Mouse (Mus musculus) right cerebral cortex, postnatal 4 days (tissue): ENCODE measurements around the gene Msi1.
A peak's percentile ranks its signal among the peaks of the same experiment; 100 is the strongest.
"Not testable (repeated sequence)": the region's sequence is repeated elsewhere in the genome, so short reads cannot be mapped to it uniquely, and the experiment has no call there.

Experiments used
- DNase-seq: peaks from one replicate; pipeline ENCODE4 v3.0.0-alpha.2; 2022

Msi1 gene

DNA sequence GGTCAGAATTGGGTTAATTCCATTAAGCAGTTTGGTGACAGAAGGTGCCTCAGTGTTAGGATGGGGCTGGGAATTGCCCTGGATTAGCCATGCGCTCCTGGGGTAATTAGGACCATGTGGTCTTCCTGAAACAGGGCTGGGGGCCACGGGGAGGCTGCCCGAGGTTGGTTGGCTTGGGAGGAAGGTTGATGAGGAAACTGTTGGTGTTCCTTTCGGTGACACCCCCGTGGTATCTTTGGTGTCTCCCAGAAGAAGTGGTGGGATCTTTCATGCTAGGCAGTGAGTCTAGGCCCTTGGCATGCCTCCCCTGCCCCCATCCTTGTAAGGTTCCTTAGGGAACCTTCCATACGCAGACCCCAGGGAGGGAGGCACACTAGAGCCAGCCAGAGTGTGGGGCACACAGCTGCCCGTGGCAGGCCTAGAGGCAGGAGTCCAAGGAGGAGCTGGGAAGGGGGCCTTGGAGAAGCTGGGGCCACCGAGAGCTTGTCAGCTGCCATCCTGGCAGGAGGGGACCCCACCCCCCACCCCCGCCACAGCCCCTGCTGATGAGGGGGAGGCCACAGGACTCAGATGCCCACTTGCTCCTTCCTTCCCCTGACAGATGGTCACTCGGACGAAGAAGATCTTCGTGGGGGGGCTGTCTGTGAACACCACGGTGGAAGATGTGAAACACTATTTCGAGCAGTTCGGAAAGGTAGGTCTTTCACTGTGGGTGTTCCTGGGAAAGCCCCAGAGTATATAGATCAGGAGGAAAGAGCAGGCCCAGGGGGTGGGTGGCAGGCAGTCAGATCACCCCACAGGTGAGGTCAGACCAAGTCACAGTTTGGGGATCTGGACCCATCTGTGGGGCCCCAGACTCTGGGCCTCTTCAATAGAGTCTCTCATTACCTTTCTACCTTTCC, 5.7 kb downstream of the Msi1 start:
- no peak for DNase-seq

DNA sequence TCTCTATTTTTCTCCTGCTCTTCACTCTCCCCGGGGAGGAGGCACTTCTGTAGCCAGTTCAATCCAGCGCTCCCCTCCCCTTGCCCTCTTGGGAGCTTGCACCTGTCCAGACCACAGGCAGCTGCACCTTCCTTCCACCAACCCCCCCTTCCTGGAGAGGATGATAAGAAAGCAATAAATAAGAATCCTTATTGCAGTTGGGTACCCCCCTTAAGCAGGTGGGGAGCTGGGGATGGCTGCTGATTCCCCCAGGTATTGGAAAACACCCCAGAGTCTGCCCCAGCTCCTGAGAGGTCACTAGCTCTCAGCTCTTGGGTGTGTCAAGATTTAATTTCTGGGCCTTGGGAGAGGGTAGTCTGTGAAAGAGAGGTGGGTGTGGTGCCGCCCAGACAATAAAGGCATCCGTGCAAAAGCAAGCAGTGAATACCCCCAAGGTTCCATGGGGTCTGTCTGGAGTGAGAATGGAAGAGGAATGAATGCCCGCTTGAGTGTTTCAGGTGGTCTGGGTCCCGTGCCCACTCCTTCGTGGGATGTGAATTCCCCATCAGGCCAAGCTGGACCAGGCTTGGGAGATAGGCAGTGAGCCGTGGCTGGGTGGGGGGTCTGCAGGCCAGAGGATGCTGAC, 6.5 kb downstream of the Msi1 start:
- DNase-seq = no peak

DNA sequence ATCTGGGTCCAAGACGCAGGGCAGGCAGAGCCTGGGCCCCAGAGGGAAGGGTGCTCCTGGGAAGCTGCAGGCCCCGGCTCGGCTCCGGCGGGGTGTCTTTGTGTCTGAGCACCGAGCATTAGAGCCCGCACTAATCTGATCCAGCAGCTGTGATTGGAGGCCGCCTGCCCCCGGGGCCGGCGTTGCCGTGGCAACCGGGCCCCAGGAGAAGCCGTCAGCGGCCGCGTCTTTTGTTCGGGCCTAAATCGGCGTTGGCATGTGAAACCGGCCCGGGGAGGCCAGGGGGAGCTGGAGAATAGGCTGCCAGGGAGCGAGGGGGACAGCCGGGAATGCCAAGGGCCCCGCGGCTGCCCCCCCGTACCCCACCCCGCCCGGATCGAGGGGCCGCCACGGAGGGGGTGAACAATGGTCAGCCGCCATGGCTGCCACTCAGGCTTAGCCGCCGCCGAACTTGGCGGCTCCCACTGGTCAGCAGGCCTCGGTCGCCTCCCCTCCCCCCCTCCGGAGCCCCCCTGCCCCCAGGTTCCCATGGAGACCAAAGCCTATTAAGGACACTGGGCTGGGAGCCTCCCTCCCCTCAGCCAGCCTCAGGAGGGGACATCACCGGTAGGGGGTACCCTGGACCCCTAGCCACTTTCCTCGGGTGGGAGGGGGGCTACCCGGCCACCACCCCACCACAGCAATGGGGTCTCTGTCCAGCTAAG, 7.2 kb downstream of the Msi1 start:
- peak; percentile 79 for DNase-seq

DNA sequence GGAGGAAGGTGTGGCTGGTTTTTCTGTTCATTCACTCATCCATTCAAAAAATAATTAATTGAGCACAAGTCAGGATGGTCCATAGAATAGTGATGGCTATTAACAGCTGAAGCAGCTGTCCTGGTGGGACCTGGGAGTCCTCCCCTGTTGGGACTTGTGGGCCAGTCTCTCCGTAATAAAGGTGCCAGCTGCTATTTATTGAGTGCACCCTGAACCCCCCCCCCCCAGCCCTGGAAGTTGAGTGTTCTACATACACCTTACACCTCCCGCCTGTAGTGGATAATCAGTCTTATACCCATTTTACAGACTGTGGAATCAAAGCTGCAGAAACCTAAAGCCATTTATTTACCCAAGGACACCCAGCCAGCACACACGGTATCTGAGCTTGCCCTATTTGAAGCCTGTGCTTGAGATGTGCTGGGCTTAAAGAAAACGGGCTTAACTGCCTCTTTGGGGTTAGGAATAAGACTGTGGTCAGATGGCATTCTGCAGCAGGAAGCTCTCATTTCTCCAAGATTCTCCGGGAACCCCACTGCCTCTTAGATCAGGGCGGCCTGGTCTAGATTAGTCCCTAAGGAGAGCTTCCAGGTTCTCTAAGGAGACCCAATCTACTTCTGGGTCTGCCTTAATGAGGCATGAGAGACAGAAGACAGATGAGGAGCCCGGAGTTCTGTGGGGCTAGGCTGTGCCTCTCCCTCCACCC, 8.0 kb downstream of the Msi1 start:
- DNase-seq = no peak

DNA sequence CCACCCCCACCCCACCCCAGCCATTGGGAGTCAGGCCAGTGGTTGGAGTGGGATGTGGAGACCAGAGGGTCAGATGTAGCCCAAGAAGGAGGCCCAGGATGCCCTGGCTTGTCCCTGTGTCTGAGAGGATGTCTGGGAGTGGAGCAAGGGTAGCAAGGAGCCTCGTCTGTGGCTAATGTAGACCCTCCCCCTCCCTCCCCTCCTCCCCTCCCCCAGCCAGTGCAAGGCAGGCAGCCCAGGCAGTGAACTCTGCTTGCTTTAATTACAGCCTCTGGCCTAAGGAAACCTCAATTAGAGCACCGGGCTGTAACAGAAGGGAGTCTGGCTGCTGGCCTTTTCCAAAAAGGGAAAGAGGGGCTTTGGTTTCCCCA, 8.5 kb downstream of the Msi1 start:
- no peak for DNase-seq

DNA sequence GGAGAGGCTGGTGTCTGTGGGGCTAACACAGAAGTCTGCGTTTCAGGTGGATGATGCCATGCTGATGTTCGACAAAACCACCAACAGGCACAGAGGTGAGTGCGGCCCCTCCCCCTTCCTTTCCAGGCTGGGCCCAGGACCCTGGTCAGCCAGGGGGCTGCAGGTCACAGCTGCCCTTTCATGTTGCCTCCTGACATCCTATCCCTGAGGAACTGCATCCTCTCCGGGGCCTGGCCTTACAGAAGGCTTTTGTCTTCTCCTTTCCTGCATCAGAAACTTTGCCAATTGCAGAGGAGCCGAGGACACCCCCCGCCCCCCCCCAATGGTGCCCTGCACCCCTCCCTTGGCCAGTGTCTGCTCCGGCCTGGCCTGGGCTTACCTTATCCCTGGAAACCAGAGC, 9.3 kb downstream of the Msi1 start:
- no peak for DNase-seq

DNA sequence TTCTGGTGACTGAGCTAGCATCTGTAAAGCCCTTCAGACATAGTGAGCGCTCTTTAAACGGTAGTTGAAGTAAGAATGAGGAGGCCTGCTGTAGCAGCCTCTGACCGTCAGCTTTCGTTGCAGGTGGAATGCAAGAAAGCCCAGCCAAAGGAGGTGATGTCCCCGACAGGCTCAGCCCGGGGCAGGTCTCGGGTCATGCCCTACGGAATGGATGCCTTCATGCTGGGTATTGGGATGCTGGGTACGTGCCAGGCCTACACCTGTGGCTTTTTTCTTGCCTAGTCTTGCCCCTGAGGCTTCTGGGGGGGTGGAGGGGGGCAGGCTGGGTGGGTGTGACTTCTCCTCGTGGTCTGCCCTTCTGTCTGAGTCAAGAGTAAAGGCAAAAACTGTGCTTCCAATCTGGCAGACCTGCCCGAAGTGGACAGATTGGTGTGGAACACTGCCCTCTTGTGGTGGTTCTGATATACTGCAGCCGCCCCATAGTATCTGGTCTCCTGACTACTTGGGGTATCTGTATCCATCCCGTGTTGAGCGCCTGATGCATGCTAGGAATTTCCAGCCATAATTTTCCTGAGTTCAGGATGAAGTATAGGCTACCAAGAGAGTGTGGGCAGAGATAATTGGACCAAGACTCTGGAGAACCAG, 11.9 kb downstream of the Msi1 start:
- peak; percentile 67 for DNase-seq

DNA sequence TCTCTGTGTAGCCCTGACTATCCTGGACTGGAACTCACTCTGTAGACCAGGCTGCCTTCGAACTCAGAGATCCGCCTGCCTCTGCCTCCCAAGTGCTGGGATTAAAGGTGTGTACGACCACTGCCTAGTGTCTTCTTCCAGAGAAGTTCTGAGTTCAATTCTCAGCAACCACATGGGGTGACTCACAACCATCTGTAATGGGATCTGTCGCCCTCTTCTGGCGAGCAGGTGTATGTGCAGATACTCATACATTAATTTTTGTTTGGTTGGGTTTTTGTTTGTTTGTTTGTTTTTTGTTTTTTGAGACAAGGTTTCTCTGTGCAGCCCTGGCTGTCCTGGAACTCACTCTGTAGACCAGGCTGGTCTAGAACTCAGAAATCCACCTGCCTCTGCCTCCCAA, 13.3 kb downstream of the Msi1 start:
- not testable (repeated sequence) for DNase-seq

DNA sequence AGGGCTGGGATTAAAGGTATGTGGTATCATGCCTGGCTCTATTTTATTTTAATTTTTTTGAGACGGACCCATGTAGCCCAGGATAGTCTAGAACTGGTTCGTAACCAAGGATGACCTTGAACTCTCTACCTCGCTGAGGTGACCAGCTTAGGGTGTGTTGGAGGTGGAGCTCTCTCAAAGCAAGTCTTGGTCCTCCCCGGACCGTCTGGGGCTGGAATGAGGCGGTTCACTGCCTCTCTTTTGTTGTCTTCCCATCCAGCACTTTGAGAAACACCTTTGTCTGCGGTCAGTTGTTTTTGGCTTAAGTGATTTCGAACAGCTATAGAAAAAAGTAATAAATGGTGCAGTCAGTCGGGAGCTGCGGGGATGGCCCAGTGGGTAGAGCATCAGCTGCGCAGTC, 14.7 kb downstream of the Msi1 start:
- no peak for DNase-seq

DNA sequence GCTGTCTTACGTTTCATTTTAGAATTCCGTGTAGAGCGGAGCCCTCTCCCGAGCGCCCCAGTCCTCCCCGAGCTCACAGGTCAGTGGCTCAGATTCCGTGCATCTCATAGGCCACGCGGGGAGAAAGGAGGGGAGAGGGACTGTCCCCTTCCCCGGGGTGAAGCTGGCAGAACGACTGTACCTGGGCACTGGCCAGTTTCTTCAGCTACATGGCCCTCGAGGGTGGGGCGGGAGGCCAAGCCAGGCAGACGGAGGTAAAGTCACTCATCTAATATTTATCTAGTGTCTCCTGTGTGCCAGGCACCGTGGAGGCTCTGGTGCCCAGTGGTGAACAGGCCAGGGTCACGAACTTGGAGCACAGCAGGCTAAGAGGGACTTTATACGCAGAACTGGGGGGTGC, 17.7 kb downstream of the Msi1 start:
- no peak for DNase-seq

DNA sequence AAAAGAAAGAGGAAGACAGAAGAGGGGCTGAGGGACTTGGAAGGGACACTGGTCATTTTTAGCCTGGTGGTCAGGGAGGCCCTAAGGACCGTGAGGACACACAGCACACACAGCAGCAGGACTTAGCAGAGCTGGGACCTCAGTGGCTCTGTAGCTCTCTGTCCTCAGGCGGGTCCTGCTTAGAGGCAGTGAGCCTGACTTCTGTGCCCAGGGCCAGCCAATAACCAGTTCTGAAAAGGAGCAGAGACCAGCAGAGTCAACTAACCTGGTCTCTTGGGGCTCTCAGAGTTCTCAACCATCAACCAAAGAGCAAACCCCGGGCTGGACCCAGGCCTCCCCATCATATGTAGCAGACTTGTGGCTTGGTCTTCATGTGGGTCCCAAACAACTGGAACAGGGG, 19.8 kb downstream of the Msi1 start:
- no peak for DNase-seq

DNA sequence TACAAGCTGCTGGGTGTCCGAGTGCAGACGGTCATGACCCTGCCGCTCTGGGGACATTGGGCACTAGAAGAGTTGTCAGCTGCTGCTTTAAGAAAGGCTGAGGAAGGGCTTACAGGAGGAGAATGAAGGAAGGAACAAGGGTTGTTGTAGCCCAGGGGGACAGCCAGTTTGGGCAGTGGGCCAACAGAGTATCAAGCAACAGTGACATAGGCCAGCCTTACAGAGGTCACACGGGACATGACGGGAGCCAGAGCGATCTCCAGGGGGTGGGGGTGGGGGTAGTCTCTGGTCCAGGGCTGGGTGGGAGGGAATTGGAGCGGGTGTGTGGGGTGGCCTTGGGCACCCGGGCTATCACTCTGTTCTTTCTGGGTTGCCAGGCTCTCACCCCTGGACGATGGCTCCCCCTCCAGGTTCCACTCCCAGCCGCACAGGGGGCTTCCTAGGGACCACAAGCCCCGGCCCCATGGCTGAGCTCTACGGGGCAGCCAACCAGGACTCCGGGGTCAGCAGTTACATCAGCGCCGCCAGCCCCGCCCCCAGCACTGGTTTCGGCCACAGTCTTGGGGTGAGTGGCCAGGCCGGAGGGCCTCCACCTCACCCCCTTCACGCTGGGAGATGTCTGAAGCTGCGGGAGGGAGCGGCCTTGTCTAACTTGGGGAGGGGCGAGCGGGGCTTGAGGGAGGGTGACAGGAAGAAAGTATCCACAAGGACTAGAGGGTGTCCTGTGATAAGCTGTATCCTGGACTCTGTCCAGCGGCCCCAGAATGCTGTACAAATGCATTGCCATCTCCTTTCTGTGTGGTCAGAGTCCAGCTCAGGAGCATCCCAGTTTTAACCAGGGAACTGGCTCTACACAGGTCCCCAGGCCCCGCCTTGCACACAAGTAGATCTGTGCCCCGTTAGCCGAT, 21.3 kb downstream of the Msi1 start:
- DNase-seq = no peak

DNA sequence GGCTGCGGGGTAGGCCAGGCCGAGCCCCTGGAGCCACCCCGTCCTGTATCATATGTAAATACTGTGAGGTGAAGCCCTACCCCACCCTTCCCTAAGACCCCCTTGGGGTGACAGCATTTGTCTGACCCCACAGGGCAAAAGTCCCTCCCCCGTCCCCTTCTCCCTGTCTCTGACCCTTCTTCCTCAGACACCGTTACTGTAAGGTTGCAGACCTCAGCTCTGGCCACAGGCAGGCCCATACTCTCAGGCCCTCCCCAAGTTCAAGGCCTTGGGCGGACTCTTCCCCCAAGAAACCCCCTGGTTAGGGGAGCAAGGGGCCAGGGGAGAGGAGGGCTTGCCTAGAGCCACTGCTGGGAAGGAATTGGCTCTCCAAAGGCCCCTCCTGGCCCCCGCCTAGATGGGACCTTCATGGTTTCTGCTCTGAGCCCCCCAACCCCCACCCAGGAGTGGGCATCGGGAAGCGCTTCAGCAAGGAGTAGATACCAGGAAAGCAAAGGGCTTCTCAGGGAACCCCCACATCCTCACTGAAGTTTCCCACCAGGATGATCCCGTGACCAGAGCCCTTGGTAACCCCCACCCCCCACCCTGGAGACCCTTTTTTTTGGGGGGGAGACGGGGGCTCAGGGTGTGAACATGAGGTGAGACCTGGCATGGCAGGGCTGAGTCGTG, 25.2 kb downstream of the Msi1 start:
- no peak for DNase-seq

DNA sequence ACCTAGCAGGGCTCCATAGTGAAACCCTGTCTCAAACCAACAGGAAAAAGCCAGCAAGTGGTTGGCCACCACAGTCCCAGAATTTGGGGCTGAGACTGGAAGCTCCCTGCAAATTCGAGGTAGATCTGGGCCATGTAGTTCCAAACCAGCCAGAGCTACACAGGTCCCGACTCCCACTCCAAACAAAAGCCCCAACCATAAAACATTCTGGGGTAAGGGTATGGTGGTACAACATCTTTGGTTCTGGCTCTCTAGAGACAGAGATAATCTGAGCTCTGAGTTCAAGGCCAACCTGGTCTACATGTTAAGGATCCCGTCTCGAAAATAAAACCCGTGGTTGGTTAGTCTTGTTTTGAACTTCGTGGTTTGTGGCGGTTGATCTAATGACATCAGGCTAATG, 26.4 kb downstream of the Msi1 start:
- no peak for DNase-seq

DNA sequence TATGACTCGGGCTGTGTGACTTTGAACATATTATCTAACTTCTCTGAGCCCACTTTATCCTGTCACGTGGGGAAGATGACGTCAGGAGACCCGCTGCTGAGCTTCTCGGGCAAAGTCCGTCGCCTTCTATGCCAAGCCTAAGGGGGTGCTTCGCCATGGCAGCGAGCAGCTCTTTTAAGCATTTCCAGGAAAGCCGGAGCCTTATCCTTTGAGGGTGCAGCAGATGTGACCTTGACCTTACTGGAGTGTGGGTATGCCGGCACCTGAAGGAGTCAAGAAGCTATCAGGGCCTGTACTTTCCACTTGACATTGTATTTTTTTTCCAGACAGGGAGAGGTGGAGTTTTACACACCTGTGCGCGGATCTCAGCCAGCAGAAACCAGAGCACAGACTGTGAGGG, 29.5 kb downstream of the Msi1 start:
- no peak for DNase-seq

DNA sequence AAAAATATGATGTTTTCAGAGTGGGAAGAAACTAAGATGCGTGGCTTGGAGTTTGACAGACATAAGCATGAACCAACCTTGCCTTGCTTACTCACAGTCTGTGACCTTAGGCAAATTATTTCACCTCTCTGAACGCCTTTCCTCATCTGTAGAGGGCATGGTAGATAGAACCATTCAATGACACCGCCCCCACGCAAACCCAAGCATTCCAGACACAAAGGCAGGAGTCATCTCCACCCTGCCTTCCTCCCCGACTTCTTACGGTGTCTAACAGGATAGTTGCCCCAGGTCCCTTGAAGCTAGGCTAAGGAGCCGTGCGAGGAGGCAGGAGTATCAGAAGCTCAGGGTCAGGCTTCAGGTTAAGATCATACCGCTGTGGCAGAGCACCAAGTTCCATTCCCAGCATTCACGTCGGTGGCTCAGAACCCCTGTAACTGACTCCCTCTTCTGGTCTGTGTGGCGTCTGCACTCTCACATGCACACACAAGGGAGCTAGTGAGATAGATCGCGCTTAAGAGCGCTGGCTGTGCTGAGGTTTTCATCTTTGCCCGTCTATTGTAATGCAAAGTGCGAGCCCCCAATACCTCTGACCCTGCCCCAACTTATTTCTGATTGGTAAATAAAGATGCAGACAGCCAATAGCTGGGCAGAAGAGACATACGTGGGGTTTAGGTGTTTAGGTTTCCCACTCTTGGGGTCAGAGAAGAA, 35.2 kb downstream of the Msi1 start:
- DNase-seq = no peak

DNA sequence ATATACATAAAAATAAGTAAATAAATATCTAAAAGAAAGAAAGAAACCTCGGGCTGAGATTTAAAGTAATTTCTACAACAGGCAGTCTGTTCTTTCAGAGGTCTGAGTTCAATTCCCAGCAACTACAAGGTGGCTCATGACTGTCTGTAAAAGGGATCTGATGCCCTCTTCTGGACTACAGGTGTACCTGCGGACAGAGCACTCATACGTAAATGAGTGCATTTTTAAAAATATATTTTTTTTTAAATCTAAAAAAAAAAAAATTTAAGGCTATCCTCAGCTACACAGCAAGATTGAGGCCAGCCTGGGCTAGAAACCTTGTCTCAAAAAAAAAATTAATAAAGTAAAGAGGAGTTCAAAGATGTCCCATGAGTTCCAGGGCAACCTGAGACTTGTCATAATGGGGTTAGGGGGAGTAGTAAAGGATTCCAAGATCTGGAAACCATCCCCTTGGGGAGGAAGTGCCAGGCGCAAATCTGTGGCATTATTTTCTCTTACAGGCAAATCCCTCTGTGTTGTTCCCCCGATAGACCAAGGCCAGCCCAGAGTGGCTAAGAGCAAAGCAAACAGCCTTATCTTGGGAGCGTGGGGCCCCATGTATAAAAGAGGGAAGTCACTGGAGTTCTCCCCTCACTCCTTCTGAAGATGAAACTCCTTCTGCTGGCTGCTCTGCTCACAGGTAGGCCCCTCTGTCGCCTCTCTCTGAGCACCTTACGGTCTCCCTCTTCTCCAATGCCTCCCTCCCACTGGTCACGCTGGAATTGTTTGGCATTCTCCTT, 36.4 kb downstream of the Msi1 start, which contains the start of gene Pla2g1b:
Pla2g1b (plus strand) TSS at position 621 of the 779 bp plus-strand sequence.
- no peak for DNase-seq

DNA sequence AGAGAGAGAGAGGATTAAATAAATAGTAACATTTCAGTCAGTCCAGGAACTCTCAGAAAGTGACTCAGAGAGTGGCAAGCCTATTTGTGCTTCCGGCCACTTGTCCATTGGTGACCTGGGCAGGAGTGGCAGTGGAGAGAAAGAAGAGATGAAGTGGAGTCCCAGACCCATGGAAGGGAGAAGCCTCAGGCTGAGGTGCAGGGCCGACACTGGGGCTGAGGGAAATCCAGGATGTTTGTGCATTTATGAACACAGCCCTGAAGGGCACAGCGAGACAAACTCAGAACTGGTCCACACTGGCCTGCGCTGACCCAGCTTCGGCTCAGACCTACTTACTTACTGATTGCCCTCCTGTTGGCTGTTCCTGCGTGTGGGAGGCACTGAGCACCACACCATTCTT, 40.4 kb downstream of the Msi1 start:
- no peak for DNase-seq

DNA sequence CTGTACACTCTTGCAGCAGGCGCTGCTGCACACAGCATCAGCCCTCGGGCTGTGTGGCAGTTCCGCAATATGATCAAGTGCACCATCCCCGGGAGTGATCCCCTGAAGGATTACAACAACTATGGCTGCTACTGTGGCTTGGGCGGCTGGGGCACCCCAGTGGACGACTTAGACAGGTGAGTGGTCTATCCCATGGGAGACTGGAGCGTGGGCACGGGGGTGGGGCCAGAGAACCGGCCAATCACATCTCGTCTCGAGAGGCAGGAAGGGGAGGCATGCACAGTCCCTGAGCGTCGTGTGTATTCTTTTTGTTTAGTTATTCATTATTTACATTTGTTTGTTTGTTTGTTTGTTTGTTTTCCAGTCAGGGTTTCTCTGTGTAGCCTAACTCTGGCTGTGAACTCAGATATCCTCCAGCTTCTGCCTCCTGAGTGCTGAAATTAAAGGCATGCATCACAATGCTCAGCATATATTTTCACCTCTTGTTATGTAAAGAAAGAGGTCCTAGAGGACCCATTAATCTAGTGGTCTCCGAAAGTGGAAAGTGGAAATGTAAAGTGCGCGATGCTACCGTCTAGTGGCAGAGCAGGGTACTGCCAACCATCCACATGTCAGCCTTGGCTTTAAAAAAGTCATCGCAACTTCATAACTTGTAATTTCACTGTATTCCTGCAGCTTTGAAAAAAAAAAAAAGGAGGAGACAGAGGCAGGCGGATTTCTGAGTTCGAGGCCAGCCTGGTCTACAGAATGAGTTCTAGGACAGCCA, 41.5 kb downstream of the Msi1 start:
- peak; percentile 63 for DNase-seq
